Mouse (Mus musculus) c-Kit-positive CD71-negative TER-119-negative erythroid progenitor cells, embryonic 14.5 days (primary cell): ENCODE data around the gene Itgad.

Experiments
- DNase-seq: peaks from one replicate; pipeline ENCODE4 v3.0.0-alpha.2; 2013; ENCODE audit warnings: low read depth

Gene Itgad

DNA sequence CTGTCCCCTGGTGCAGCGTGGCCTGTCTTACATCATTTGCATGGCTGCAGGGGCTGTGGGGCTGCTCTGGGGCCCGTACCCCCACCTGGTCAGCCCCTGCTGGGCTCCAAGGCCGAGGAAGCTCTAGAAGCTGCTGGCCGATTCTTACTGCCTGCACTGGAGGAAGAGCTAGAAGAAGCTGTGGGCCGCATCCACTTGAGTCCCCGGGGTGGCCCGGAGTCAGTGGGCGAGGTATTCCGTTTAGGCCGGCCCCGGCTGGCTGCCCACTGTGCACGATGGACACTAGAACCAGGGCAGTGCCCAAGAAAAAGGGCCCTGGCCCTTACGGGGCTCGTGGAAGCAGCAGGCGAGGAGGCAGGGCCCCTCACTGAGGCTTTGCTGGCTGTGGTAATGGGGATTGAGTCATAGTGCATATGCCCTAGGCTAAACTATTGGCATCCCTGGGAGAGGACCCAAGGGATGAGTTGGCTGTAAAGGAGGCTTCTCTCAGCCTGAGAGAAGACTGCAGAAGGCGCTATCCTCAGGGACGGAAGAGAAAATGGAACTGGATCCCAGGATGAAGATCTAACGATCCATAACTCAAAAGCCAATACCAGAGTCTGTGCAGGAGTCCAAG lies 90.3 kb downstream of the Itgad start:
- no peak for DNase-seq

DNA sequence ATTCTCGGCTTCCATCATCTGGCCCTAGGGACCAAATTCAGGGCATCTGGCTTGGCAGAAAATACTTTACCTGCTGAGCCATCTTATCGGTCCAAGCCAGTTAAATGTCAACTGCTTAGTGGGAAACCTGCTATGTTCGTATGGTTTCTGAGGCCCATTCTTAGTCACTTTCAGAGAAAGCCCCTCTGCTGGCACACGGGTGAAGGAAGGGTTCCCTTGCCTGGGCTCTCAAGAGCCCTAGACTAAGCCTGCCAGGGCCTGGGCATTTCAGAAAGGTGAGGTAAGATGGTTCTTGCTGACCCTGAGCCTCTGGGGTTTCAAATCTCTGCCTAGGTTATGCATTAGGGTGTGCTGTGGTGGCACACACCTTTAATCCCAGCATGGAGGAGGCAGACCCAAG lies 91.4 kb downstream of the Itgad start:
- DNase-seq: no peak

DNA sequence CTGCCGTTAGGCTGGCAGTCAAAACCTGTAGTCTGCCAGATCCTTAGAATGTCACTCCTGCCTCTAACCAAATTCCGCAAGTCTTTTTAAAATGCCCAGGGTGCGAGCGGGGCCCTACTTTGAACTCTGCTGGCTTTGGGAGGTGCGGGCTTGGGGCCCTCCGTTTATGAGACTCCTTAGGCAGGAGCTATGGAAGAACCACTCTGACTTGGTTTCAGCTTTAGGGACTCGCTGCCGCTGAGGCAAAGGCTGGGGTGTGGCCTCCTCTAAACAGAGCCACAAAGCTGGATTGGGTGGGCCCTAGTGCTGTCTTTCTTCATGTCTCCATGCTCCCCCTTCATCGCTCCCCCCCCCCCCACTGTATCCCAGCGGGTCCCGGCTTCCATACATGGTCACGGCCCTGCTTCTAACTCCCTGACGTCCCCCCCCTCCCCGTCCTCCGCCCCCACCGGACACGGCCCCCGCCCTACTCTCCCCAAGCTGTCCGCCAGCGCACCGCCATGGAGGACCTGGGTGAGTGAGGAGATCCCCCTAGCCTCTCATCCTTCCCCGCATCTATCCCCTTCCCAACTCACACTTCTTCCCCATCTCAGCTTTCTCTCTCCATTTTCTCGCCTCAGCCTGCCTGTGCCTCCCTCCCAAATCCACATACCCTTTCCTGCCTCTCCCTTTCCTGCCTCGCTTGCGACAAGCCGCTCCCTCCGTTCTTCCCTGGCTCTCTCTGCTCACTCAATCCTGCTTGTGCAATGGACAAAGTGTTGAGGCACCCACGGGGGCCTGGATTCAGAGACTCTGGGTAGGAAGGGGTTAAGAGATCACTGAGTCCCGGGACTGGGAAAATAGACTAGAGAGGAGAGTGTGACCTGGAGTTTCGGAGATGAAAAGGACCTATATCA lies 92.6 kb downstream of the Itgad start, which contains the start of gene Tgfb1i1:
TSS of gene Tgfb1i1 (plus strand) at position 317 of the 896 bp plus-strand sequence.
- DNase-seq: no peak

DNA sequence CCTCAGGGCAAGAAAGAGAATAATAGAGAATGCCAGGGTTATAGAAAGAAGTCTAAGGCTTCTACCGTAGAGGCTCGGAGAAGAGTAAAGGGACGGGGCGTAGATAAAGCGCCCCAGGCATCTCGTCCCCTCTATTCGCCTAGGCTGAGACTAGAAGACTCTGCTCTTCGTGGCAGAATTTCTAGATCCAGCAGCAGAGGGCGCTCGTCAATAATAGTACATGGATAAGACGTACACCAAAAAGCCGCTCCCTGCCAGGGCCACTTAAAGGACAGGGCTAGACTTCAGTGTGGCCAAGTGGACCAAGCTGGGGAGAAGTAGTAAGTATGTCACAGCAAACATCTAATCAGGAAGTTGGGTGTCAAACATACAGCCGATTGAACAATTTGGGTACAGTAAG lies 93.3 kb downstream of the Itgad start:
- DNase-seq: peak; percentile 70

DNA sequence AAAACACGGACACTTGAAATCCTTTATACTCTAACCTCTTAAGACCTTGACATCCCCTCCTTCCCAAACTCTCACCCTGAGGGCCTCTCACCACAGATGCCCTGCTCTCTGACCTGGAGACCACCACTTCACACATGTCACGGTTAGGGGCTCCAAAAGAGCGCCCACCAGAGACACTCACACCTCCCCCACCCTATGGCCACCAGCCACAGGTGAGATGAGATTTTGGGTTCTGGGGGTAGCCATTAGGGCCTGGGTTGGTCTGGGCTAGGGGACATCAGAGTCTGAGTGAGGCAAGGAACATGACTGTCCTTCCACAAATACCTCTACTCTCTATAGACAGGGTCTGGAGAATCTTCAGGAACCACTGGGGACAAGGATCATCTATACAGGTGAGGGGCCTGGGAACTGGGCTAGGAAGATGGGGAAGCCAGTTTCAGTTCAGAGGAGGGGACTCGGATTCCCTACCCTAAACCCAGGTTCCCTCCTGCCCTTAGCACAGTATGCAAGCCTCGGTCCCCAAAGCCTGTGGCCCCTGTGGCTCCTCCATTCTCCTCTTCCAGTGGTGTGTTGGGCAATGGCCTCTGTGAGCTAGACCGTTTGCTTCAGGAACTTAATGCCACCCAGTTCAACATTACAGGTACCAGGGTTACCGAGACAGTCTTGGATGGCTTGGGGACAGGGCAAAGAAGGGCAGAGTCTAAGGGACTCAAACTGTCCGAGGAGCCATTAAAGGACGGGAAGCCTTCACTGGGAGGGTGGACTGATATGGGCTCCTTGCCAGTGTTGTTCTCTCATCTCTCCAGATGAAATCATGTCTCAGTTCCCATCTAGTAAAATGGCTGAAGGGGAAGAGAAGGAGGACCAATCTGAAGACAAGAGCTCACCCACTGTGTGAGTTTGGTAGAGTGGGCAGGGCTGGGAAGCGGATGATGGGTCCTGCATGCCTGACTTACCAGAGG lies 94.2 kb downstream of the Itgad start:
- DNase-seq: no peak

DNA sequence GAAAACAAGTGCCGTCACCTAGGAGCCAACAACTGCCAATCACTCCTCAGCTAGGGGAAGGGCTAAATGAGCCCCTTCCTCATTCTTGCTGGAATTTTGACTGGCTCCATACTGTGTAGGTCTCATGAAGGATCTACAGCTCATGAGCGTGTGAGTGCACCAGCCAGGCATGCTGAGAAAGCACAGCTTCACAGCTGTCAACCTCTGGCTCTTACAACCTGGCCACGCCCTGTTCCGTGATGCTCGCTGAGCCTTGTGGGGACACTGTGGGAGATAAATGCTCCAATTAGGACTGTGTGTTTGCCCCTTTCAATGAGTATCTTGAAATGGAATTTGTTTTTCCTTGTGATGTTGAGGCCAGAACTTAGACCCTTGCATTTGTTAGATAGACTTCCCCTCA lies 95.8 kb downstream of the Itgad start:
- no peak for DNase-seq

DNA sequence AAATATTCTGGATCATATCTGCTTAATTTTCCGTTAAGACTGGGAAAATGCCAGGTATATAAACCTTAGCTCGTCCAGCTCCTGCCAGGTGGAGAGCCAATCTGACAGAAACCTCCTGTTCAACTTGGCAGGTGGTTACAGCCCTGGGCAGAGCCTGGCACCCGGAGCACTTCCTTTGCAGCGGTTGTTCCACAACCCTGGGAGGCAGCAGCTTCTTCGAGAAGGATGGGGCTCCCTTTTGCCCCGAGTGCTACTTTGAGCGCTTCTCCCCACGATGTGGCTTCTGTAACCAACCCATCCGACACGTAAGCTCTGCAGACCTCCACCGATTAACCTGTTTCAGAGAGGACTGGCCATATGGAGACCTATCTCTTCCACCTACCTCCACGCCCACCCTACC lies 97.8 kb downstream of the Itgad start:
- no peak for DNase-seq

DNA sequence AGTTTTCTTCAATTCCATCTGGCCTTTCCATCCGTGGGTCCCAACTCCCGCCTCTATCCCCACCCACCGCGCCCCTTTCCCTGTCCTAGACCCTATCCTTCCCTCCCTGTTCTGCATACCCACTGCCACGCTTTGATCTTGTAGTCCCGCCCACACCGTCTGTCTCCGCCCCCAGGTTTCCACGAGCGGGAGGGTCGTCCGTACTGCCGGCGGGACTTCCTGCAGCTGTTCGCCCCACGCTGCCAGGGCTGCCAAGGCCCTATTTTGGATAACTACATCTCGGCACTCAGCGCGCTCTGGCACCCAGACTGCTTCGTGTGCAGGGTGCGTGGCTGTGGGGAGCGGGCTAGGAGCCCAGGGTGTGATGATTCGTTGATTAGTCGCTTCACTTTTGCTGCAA lies 98.4 kb downstream of the Itgad start:
- no peak for DNase-seq

DNA sequence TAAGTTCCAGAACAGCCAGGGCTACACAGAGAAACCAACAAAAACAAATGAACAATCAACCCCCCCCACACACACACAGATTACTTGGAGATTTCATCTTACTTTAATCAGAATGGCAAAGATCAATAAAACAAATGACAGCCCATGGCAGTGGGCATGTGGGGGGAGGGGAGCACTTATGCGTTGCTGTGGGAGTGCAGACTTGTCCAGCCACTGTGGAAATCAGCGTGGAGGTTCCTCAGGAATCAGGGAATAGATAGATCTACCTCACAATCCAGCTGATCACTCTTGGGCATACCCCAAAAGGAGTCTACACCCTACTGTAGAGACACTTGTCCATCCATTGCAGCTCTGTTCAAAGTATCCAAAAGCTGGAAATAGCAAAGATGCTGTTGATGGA lies 100.8 kb downstream of the Itgad start:
- DNase-seq: no peak

DNA sequence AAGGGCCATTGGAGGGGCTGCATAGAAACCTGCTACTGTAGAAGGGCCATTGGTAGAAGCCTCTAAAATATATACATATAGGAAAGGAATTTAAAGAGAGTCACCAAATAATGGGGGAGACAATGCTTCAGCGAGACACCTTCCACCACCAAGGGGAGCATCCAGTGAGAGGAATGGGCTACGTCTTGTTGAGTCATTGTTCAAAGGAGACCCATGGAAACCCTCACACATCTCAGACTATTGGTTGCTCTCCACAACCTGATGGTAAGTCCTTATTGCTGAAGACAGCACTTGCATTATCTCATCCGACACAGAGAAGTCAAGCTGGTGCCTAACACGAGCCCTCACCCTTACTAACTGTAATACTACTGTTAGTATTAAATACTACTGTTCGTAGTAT lies 101.6 kb downstream of the Itgad start:
- DNase-seq: no peak

DNA sequence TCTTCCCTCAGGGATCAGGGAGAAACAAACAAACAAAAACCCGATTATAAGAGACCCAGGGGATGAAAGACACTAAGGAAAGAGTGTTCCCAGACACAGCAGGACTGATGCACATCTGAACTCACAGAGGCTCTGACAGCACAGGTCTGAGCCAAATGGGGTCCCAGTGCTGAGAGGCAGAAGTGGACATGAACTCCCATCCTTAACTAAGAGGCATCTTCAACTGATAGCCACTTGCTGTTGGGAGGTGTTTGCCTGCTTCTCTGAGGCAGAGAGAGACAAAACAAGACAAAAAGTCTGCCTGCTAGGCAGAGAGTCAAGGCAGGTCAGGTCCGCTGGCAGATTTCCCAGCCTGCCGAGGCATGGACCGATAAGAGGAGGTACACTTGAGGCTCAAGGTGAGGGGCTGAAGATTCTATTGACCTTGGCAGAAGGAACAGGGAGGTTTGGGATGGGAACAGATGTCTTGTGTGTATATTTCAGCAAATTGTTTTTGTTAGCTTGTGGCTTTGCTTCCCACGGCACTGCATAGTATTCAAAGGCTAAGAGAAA lies 102.7 kb downstream of the Itgad start:
- DNase-seq: no peak

DNA sequence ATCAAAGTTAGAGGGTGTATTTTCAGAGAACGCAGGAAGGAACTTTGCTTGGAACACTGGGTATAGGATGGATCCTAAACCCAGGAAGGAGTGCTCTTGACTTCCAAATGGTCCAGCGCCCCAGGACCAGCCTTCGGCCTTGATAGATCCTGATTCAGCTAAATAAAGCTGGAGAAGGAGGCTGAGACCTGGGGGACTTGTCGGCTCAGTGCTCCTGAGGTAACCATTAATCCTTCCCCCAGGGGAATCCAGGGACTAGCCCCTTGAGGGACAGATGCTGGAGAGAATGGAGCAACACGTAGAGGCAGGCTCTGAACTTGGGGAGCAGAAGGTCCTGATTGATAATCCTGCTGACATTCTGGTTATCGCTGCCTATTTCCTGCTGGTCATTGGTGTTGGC lies 111.2 kb downstream of the Itgad start, which contains the start of gene Slc5a2:
TSS of gene Slc5a2 (plus strand) at position 247 of the 400 bp plus-strand sequence.
- no peak for DNase-seq

DNA sequence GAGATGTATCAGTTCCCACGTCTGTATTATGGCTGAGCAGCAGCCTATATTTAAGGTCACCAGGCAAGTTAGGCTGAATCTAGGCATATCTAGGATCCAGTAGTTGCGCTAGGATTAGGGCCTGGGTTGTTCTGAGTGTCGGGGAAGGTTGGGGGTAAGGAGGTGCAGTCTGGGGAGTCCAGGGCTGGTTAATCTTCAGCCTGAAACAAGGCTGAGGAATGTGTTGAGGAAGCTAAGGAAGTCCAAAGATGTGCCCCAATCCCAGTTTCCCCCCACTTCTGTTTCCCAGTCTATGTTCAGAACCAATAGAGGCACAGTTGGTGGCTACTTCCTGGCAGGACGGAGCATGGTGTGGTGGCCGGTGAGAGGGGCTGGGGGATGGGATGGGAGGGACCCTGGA lies 111.9 kb downstream of the Itgad start:
- no peak for DNase-seq

DNA sequence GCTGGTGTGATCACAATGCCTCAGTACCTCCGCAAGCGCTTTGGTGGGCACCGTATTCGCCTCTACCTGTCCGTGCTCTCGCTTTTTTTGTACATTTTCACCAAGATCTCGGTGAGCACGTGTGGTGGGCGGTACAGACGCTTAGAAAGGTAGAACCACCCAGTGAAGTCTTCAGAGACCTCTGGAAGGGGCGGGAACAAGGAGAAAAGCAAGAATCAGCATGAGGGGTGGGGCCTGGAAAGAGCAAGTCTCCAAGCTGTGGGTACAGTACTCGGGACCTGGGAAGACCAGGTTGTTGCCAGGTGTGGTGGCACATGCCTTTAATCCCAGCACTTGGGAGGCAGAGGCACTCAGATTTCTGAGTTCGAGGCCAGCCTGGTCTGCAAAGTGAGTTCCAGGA lies 113.2 kb downstream of the Itgad start:
- no peak for DNase-seq

DNA sequence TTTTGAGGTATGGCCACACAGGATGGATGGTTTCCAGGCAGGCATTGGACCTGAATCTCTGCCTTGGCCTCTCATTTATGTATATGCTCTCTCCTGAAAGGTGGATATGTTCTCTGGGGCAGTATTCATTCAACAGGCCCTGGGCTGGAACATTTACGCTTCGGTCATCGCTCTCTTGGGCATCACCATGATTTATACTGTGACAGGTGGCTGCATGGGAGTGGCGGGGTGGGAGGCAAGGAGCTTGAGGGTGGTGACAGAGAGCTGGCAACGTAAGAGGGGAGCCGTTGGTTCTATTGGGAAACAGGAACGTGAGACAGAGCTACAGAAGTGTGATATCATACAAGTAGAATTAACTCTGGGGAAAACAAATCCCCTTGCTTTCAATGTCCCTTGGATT lies 113.6 kb downstream of the Itgad start:
- DNase-seq: no peak

DNA sequence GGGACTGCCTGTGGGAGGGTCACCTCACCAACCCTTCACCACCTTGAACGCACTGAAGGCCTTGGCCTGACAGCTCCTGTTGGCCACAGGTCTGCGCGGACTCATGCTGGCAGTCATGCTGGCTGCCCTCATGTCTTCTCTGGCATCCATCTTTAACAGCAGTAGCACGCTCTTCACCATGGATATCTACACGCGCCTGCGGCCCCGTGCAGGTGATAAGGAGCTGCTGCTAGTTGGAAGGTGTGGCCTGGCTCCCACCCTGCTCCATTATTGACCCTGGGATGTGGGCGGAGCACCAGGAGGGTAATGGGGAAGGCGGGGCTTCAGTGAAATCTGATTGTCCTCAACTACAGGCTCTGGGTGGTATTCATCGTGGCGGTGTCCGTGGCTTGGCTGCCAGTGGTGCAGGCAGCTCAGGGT lies 116.3 kb downstream of the Itgad start:
- DNase-seq: no peak

DNA sequence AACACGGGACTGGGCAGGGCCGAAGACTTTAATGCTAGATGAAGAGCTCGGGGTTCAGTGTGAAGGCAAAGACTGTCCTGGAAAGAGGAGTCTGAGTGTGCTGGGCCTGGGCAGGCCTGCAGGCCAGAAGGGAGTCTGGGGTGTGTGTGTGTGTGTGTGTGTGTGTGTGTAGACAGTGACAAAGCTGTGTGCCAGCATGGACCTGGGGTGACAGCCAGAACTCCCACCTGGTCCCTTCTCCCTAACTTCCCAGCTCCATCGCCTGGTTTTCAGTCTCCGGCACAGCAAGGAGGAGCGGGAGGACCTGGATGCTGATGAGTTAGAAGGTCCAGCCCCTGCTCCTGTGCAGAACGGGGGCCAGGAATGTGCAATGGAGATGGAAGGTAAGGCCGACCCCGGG lies 117.3 kb downstream of the Itgad start:
- no peak for DNase-seq
